Mouse (Mus musculus) kidney, adult 18-20 months (tissue): ENCODE measurements around the gene Bak1.
A peak's percentile ranks its signal among the peaks of the same experiment; 100 is the strongest.

ENCODE experiments used
- DNase-seq: peaks from one replicate; pipeline ENCODE4 v3.0.0; 2021

The Bak1 gene

DNA sequence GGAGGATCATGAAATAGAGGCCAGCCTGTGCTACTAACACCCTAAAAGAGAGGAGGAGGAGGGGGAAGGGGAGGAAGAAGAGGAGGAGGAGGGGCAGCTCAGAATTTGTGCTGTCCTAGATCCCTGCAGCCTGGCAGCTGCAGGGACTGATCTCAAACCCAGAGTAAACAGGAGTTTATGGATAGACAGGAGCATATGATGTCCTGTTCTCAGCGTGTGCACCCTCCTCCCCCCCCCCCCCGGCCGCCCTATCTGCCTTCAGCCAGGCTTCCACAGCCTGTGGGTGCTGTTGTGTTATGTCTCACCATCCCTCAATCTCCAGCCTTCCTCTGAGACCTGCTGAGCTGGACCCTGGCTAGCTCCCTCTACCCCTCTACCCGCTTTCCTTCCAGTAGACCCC is at the start of gene Bak1:
TSS of gene Bak1 (minus strand) at position 101 of the 400 bp plus-strand sequence.
- no peak for DNase-seq

DNA sequence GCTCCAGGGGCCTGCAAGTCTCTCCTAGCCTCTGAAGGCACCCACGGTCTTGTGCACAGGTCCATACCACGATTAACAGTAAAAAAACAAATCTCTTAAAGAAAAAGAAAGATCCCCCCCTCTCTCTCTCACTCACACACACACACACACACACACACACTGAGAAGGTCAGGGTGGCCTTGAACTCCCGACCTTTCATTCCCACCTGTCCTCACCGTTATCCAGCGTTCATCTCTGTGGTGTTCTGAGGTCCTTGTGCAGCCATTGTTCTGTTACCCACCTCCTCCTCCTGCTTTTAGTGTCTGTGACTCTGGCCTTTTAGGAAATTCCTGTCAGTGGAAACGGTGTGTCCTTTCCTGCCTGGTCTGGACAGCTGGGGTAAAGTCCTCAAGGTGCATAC is 49.7 kb upstream of the Bak1 start:
- no peak for DNase-seq

DNA sequence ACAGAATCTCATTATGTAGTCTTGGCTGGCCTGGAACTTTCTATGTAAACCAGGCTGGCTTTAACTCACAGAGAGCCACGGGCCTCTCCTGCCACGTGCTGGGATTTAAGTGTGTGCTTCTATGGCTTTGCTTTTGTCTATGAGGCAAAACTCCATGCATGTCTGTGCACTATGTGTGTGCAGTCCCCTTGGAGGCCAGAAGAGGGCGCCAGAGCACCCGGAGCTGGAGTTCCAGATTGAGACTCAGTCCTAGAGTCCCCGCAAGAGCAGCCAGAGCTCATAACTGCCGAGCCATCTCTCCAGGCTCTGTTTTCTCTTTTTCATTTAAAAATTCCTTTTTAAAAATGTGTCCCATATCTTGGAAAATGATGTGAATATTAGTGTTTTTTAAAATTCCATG is 49.1 kb upstream of the Bak1 start:
- DNase-seq: no peak

DNA sequence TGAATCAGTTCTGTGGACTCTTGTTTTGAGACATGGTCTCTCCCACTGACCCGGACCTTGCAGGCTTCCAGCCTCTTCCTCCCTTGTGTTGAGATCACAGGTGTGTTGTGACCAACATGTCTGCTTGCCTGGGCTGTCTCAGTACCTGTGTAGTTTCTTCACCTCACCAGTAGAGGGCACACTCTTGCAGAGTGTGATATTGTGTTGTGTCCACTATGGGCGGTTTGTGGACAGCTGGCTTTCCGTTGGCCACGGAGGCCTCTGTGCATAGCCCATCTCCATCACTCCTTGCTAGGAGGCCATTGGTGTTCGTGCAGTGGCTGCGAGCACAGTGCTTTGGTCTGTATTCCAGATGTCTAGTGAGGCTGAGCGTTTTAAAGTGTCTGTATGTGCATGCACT is 48.3 kb upstream of the Bak1 start:
- DNase-seq: no peak

DNA sequence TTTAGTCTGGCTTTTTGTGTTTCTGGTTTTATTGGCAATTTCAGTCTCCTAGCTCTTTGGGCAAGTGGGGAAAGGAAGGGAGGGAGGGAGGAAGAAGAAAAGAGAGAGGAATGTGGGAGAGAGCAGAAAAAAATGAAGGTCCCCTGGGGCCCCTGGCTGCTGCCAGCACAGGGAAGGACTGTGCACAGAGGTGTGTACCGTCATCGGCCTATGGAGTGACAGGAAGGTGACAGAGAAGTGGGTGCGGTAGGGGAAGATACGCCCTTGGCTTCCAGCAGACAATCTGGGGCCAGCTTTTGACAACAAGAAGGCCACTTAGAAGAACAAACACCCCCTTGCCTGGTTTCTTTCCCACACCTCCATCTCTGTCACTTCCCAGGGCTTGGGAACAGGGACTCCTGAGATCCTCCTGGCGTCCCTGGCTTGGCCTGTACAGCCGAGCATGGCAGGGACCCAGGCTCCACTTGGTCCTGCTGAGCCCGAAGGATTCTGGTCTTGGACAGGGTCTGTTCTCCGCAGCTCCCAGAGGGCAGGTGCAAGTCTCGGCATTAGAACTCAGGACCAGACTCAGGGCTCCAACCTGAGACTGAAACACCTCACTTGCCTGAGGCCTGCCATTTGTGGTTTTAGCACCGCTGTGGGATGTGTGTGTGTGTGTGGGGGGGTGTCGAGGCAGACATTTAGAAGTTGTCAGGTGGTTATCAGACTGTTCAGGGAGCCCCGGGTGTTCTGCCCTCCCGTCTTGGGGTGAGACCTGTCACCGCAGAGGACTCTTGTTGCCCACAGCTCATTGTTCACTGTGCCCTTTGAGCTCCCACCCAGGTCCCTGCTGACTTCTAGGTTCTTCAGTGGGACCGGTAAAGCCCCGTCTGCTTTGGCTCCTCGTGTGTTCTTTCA is 46.3 kb upstream of the Bak1 start:
- DNase-seq: no peak

DNA sequence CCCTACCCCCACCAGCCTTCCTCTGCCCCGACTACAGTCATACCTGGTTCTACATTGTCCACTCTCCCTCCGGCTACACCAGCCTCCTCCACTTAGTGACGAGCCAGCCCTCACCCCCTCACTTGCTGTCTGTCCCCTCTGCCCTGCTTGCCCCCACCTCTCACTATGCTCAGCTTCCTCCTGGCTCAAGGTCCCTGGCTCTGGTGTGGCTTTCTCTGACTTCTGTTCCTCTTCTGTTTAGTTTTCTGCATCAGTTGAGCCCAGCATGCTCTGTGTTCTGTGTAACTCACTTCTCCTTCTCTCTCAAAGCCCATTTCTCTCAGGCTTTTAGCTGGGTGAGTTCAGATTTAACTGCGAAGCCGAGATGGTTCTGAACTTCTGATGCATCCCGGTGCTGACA is 45.4 kb upstream of the Bak1 start:
- no peak for DNase-seq

DNA sequence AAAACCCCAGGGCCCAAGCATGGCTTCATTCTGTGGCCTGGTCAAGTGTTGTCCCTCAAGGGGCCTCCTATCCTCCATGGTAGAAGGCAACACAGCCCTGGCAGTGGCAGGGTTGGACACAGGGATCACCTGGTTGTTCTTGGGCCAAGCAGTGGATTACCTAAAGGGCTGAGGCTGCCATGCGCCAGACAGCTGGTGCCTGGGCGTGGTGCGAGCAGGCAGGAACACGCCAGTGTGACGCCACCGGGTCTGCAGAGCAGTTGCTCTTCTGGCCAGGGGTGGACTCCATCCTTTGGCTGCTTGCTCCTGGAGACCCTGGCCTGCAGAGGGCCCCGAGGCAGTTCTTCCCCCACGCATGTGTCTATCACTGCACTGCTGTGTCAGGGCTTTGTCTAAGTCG is 45.0 kb upstream of the Bak1 start:
- DNase-seq: no peak

DNA sequence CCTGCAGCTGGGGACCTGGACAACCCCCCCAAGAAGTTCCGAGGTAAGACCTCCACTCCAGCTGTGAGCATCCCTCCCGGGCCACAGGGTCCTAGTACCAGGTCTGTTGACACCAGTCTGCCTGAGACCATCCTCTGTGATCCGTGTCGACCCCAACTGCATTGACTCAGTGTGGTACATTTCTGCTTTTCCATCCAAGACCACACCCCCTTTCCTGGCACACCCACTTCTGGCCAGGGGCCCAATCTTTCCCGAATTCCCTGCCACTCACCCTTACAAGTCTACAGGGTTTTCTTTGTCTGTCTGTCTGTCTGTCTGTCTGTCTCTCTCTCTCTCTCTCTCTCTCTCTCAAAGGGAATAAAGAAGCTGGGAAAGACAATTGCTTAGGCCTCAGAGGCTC is 44.3 kb upstream of the Bak1 start:
- no peak for DNase-seq

DNA sequence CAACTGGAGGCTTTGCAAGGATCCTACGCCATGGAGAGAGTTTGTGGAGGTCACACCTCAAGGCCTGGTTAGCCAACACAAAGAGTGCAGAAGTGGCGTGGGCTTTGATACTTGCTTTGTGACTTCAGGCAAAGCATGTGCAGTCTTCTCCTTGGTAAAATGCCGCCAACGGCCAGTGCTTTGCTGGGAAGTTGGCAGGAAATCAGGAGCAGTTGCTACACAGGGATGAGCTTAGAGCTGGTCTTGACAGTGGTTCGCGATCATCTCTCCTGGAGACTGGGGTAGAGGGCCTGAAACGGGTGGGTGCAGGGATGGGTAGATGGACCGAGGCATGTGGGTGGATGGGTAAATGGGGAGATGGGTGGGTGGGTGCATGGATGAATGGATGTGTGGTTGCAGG is 43.6 kb upstream of the Bak1 start:
- no peak for DNase-seq

DNA sequence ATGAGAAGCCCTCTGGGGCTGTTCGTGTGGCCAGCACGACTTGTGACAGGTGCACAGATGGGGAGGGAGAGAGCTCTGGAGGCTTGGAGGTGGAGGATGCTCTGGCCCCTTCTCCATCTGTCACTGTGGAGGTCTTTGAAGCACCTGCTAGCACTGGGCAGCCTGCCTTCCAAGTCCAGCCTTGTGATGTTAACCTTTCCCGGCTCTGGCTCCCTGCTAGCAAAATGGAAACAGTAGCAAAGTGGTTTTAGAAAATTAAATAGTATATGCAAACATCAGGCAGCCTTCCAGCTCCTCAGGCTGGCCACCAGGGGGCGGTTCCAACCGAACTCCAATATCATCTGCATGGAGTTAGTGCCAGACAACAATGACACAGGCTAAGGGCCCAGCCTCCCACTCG is 42.8 kb upstream of the Bak1 start:
- DNase-seq: no peak

DNA sequence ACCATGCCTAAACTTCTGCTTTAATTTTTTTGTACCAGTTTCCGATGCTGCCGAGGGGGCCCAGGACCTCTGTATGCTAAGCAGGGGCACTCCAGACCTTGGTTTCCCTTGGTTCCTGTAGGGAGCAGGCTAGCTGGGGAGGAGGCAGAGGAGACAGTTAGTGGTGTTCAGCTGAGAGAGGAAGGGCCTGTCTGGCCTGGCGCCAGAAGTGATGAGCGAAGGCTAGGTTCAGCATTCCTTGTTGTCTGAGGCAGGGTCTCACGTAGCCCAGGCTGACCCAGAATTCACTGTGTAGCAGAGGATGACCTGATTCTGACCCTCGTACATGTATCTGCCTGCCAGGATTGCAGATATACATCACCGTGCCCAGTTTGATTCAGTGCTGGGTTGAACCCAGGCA is 42.1 kb upstream of the Bak1 start:
- no peak for DNase-seq

DNA sequence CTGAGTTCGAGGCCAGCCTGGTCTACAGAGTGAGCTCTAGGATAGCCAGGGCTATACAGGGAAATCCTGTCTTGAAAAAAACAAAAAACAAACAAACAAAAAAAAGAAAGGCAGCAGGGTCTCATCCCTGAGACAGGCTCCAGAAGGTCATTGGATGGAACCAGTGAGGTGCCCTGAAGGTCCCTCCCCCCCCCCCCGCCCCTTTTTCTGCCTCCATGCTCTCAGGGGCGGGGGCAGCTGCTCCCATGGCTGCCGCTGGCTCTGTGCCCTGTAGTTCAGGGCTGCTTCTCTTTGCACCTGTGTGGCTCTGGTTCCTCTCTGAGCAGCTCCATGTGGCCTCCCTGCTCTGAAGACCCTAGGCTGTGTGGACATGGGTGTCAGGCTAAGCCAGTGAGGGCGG is 40.3 kb upstream of the Bak1 start:
- no peak for DNase-seq

DNA sequence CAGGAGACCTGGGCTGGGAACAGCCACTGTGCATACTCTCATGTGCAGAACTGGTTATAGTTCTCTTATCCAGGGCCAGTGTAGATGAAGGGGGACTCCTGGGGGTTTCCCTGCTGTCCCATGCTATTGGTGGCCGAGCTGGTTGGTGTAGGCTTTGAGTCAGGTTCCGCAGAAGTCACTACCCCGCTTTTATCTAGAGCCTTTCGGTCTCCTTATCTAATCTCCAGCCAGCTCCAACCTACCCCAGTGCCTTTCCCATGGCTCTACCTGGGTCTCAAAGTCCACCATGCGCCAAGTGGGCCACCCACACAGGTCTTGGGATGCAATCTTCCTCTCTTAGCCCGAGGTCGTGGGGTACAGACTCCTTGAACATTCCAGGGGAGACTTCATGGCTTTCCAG is 37.3 kb upstream of the Bak1 start:
- no peak for DNase-seq

DNA sequence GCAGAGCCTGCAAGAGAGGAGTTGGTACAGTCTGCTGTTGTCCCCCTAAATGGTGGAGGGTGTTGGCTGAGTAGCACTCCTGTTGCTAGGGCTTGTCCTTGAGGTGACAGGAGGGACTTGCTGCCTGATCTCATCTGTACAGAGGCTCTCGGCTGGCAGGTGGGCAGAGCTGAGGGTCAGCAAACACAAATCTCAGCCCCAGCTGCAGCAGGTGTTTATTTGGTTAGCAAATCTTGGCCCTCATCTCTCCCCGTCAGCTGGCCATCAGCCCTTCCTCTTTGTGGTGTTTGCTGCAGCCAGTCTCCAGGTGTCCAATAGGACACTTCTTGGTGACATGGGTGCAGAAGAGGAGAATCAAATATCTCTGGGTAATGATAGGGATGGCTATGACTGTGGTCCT is 35.4 kb upstream of the Bak1 start:
- no peak for DNase-seq

DNA sequence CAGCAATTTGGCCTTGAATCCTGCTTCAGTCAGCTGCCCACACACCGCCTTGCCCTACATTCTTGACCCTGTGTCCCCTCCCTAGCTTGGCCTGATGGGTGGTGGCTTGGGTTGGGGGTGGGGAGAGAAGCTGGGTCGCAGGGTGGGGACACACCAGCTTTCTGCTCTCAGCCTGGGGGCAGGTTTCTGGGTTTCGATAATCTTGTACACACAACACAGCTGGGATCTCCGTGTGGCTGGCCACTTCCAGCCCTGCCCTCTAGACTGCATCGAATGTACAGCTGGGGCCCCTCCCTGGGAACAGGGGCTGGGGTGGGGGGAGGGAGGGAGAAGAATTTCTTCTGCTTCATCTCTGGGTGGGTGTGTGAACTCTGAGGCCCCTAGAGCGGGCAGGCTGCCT is 34.9 kb upstream of the Bak1 start:
- DNase-seq: no peak

DNA sequence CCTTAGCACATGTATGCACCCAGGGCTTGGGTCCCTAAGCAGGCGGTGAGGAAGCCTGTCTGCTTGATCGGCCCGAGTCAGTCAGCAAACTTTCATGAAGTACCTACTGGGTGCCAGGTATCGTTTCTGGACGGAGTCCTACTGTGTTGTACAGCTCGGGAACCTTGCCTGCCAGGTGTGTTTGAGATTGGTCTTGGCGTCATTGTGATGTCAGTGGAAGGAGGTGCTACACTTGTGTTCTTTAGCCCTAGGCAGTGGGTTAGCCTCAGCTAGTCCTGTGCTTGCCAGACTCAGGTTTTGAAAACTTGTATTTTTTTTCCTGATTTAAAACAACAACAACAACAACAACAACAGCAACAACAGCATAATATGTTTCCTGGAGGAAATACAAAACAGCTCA is 33.9 kb upstream of the Bak1 start:
- DNase-seq: no peak

DNA sequence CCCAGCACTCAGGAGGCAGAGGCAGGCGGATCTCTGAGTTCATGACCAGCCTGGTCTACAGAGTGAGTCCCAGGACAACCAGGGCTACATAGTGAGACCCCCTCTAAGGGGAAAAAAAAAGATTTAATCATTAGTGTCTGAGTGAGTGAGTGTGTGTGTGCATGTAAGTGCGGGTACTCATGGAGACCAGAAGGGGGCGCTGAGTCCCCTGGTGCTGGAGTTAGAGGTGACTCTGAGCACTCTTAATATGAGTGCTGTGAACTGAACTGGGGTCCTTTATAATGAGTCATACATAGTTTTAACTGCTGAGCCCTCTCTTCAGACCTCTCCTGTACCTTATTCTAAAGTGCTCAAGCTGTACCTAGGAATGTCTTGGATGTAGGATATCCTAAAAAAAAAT is 32.9 kb upstream of the Bak1 start:
- DNase-seq: no peak

DNA sequence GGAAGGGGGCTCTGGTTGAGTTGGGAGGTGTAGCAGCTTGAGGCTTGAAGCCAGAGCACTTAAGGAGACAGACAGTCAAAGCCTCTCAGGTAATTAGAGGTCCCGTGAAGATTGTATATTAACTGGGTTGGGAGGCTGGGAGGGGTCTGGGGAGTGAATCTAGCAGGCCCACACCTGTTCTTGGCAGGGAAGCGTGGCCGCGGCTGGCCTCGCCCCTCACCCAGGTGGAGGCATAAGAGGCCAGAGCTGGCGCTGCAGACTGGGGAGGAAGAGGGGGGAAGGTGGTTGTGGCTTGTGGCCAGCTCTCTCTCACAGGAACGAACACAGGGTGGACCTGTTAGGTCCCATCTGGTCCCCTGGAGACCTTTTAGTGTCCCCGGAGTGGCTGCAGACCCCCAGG is 31.9 kb upstream of the Bak1 start:
- DNase-seq: no peak

DNA sequence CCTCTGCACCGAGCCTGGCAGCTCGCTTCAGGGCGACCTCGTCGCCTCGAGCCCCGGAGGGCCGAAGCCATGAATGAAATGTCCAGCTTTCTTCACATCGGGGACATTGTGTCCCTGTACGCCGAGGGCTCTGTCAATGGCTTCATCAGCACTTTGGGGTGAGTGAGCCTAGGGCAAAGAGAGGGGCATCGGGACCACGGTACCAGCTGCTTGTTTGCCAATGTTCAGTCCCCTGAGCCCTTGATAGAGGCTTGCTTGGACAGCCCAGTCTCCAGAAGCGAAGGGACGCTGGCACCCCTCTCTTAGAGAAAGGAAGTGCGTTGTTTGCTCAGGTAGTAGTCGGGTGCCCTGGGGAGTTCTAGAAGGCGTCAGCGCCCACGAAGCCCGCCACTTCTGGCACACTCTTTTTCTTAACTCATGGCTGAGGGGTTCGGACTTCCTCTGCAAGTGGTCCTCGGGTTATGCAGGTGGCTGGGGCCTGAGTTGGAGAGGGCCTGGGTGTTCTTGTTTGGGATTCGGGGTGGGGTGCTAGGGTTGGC is 28.8 kb upstream of the Bak1 start:
- no peak for DNase-seq

DNA sequence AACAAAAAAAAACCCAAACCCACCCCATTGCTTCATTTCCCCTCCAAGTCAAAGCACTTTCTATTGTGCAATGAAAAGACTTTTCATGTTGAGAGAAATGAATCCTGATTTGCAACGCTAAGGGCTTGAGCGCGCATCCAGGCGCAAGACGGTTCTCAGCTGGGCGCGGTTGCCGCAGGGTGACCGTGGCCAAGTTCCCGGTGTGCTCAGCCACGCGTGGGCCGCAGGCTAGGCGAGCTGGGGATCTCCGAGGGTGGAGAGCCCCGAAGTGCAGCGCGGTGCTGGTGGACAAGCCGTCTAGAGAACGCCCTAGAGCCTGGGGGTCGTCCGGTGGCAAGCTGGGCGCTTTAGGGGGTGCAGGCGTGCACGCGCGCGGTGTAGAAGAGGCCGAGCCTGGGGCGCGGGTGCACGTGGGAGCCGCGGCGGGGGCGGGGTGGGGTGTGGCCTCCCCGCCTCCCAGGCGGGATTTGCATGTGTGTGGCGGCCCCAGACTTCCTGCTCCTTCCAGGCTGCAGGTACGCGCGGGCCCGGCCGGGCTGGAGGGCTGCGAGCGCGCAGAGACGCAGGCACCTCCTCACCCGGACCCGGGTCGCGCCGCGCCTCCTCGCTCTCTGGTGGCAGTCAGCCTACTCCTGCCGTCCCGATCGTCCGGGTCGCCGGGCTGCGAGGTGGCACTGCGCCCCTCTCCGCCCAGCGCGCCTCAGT is 28.2 kb upstream of the Bak1 start, which contains the start of gene Itpr3:
TSS of gene Itpr3 (plus strand) at position 493 of the 705 bp plus-strand sequence.
- DNase-seq: peak; percentile 79

DNA sequence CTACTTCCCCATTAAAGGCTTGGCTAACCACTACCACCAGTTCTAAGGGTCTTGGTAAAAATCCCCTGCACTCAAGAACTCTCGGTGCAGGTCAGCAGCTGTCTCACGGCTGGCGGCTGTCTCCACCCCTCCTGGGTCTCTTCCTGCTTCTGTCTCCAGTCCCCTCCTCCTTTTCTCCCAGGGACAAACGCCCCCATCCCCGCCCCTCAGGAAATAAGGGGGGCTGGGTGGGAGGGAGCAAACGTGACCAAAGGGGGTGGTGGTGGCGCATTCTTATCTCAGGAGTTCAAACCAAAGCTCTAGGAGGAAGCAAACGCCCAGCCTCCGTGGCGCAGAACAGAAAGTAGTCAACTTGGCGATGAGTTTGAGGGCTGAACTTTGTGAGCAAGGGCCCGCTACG is 27.4 kb upstream of the Bak1 start:
- peak; percentile 72 for DNase-seq

DNA sequence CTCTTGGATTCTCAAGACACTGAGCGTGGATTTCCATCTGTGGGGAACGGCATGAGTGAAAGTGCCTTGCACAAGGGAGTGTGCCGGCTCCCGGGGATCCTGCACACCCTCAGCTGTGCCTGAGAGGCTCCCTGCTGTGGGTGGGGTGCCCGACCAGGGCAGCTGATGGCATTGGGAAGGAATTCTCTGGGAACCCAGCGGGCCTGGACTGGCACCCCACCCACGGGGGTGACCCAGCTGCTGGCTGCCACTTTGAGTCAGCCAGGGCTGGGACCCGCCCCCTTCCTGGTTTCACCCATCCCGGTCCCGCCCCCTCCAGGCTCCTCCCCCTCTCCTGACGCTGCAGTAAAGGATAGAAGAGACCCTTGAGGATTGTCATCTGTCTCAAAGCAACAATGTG is 22.7 kb upstream of the Bak1 start:
- no peak for DNase-seq

DNA sequence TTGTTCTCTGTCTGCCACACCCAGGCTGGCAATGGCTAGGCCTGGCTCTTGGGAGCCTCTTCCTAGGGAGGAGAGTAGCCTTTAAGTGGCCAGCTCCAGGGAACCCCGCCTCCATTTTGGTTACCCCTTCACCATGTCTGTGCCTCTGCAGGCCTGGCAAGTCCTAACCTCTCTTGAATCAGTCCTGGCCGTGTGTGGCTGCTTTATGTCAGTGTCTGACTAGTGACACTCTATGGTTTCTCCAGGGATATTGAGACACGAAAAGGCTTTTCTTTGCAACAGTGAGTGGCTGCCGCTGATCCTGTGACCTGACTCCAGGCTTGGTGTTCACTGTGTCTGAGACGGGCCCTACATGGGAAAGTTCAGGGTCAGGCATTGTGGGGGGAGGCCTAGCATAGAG is 22.0 kb upstream of the Bak1 start:
- DNase-seq: no peak
